Mouse (Mus musculus): ENCODE measurements around the gene Large2. TPM values are rescaled to one million over a fixed set of nuclear protein-coding genes. Genes with fewer than 3 reads are reported as not detected.

The Large2 gene
- total and polyA plus RNA-seq, 3 experiments = 0.19 to 1.5 (median 0.89) TPM

- Histone ChIP-seq H3K9me3 (replicated peaks; ENCODE audit: low read length) (no peaks in the 10 kb centered on the region), H3K4me1 (ENCODE audit: control insufficient read depth in 1 of 2, insufficient read depth in 2 of 2) (peaks cover 16 to 35% of the 10 kb centered on the region in 2 experiments), H3K4me3 (replicated peaks in 1 of 3; ENCODE audit: low read depth in 2 of 3, low read length in 2 of 3, poor library complexity in 1 of 3) (no peak overlapping the region), H3K4me2 (ENCODE audit: insufficient read depth, low read depth, poor library complexity, severe bottlenecking) (no peak overlapping the region), H3K36me3 (replicated peaks in 1 of 2; ENCODE audit: control insufficient read depth in 1 of 2, insufficient read depth in 1 of 2, low read length in 1 of 2) (peaks cover 0 to 6% of the 10 kb centered on the region in 2 experiments), H3K9ac (ENCODE audit: insufficient read depth, low read depth) (no peak overlapping the region), H3K79me2 (replicated peaks; ENCODE audit: control insufficient read depth, extremely low read depth, insufficient read depth, poor library complexity, severe bottlenecking) (peaks cover 9% of the 10 kb centered on the region), H3K27ac (ENCODE audit: insufficient read depth, low read depth) (no peak overlapping the region), H3K27me3 (replicated peaks) (peaks cover 9% of the 10 kb centered on the region)
- dilution Hi-C loops (cut with MboI; ENCODE audit: extremely low pct_ligation_motif_present, extremely low pct_unique_long_range_greater_than_20kb, low sequenced_read_pairs) (no loop called here), in situ Hi-C loops (cut with MboI; ENCODE audit: low pct_ligation_motif_present, low pct_unique_long_range_greater_than_20kb, low sequenced_read_pairs) (no loop called here)
- DNase-seq (ENCODE audit: extremely low read depth) = no peak
- TF ChIP-seq MXI1 (IDR thresholded peaks at IDR 0.05; ENCODE audit: low read depth, low read length) = no peak
- no peak for TF ChIP-seq PAX5 (IDR thresholded peaks at IDR 0.05; ENCODE audit: low read length)
- no peak for TF ChIP-seq POLR2A (IDR thresholded peaks at IDR 0.05; ENCODE audit: low read depth, low read length)
- TF ChIP-seq MAFK (IDR thresholded peaks at IDR 0.05; ENCODE audit: insufficient replicate concordance, low read length) = no peak
- TF ChIP-seq ELF1 (IDR thresholded peaks at IDR 0.05; ENCODE audit: low read depth, low read length) = no peak
- TF ChIP-seq CHD1 (IDR thresholded peaks at IDR 0.05; ENCODE audit: low read depth, low read length) = no peak
- no peak for TF ChIP-seq TCF12 (IDR thresholded peaks at IDR 0.05; ENCODE audit: low read depth, low read length)
- TF ChIP-seq IRF4 (IDR thresholded peaks at IDR 0.05; ENCODE audit: low read depth, low read length) = no peak
- no peak for TF ChIP-seq RCOR1 (conservative IDR thresholded peaks at IDR 0.05; ENCODE audit: low read depth, low read length)
- TF ChIP-seq MAZ (IDR thresholded peaks at IDR 0.05; ENCODE audit: low read depth, low read length) = no peak
- no peak for TF ChIP-seq MEF2A (IDR thresholded peaks at IDR 0.05; ENCODE audit: borderline replicate concordance, low read depth, low read length)
- TF ChIP-seq CTCF (conservative IDR thresholded peaks at IDR 0.05 in 1 of 2, IDR thresholded peaks at IDR 0.05 in 1 of 2; ENCODE audit: low read depth in 2 of 2, low read length in 2 of 2) = no peak
These were observed 2.5 kb downstream of the Large2 start for GRCm38 (mm10) chr2:92371971-92372690.

- dilution Hi-C loops (cut with MboI; ENCODE audit: extremely low pct_ligation_motif_present, extremely low pct_unique_long_range_greater_than_20kb, low sequenced_read_pairs) = no loop called here
- DNase-seq (ENCODE audit: extremely low read depth) = no peak
- in situ Hi-C loops (cut with MboI; ENCODE audit: low pct_ligation_motif_present, low pct_unique_long_range_greater_than_20kb, low sequenced_read_pairs) = no loop called here
- Histone ChIP-seq H3K4me1 (ENCODE audit: control insufficient read depth in 1 of 2, insufficient read depth in 2 of 2) (peaks cover 13 to 26% of the 10 kb centered on the region in 2 experiments), H3K36me3 (replicated peaks in 1 of 2; ENCODE audit: control insufficient read depth in 1 of 2, insufficient read depth in 1 of 2, low read length in 1 of 2) (peaks cover 0 to 1% of the 10 kb centered on the region in 2 experiments), H3K27ac (ENCODE audit: insufficient read depth, low read depth) (no peak overlapping the region), H3K27me3 (replicated peaks) (peaks cover 9% of the 10 kb centered on the region), H3K9ac (ENCODE audit: insufficient read depth, low read depth) (no peak overlapping the region), H3K4me3 (replicated peaks in 1 of 3; ENCODE audit: low read depth in 2 of 3, low read length in 2 of 3, poor library complexity in 1 of 3) (peak overlapping the region in 1 of 3 experiments; percentile 5), H3K4me2 (ENCODE audit: insufficient read depth, low read depth, poor library complexity, severe bottlenecking) (peak overlapping the region; percentile 23; the same call in 1 of the 2 replicates), H3K79me2 (replicated peaks; ENCODE audit: control insufficient read depth, extremely low read depth, insufficient read depth, poor library complexity, severe bottlenecking) (peaks cover 6% of the 10 kb centered on the region), H3K9me3 (replicated peaks; ENCODE audit: low read length) (no peaks in the 10 kb centered on the region)
- TF ChIP-seq ZNF384 (IDR thresholded peaks at IDR 0.05; ENCODE audit: low read depth, low read length) (no peak), USF2 (conservative IDR thresholded peaks at IDR 0.05; ENCODE audit: low read depth, low read length) (no peak), SMC3 (IDR thresholded peaks at IDR 0.05; ENCODE audit: low read depth, low read length) (no peak), BHLHE40 (IDR thresholded peaks at IDR 0.05; ENCODE audit: low read depth, low read length) (no peak), E2F4 (IDR thresholded peaks at IDR 0.05; ENCODE audit: insufficient replicate concordance, low read depth, low read length) (no peak), NELFE (IDR thresholded peaks at IDR 0.05; ENCODE audit: low read depth, low read length) (no peak), UBTF (IDR thresholded peaks at IDR 0.05; ENCODE audit: low read depth, low read length) (no peak), MYC (IDR thresholded peaks at IDR 0.05; ENCODE audit: low read depth, low read length) (no peak), ELF1 (IDR thresholded peaks at IDR 0.05; ENCODE audit: low read depth, low read length) (no peak), MAFK (IDR thresholded peaks at IDR 0.05; ENCODE audit: insufficient replicate concordance, low read length) (no peak), ZC3H11A (IDR thresholded peaks at IDR 0.05; ENCODE audit: low read depth, low read length) (no peak), POLR2AphosphoS2 (IDR thresholded peaks at IDR 0.05; ENCODE audit: low read depth, low read length) (no peak), SIN3A (IDR thresholded peaks at IDR 0.05; ENCODE audit: low read length) (no peak), CHD2 (IDR thresholded peaks at IDR 0.05; ENCODE audit: low read length) (no peak), EP300 (IDR thresholded peaks at IDR 0.05; ENCODE audit: low read length) (no peak), ZKSCAN1 (IDR thresholded peaks at IDR 0.05; ENCODE audit: borderline replicate concordance, low read depth, low read length) (no peak), JUN (IDR thresholded peaks at IDR 0.05; ENCODE audit: insufficient read depth, low read depth, low read length) (no peak), JUND (conservative IDR thresholded peaks at IDR 0.05; ENCODE audit: low read depth, low read length) (no peak), KAT2A (IDR thresholded peaks at IDR 0.05; ENCODE audit: insufficient replicate concordance, low read length) (no peak), TCF12 (IDR thresholded peaks at IDR 0.05; ENCODE audit: low read depth, low read length) (no peak)
These were observed 3.6 kb downstream of the Large2 start for GRCm38 (mm10) chr2:92370821-92371805.
